Mouse (Mus musculus) lung, embryonic 15.5 days (tissue): Measurements from ENCODE around the gene Slc19a3. TPM values are rescaled to one million over a fixed set of nuclear protein-coding genes. Genes with fewer than 3 reads are reported as not detected.
A peak's percentile ranks its signal among the peaks of the same experiment; 100 is the strongest.

ENCODE experiments used
- ATAC-seq: fragments of 200-750 bp; cut with Nextera tagmentation; 2 replicates; pipeline ENCODE4 v1.8.0; 2017; ENCODE audit warnings: moderate number of reproducible peaks, borderline replicate concordance; ENCODE audit not compliant: low FRiP score, low TSS enrichment; ENCODE audit errors: extremely low read depth
- H3K27ac ChIP-seq: fragments of 300-500 bp; sonication (generic); 2 replicates; pipeline ENCODE4 v1.5.1; 2015; ENCODE audit warnings: moderate library complexity, mild to moderate bottlenecking, inconsistent platforms
- H3K27me3 ChIP-seq: fragments of 300-500 bp; sonication (generic); 2 replicates; pipeline ENCODE4 v1.6.1; 2015; ENCODE audit warnings: inconsistent platforms
- H3K36me3 ChIP-seq: fragments of 300-500 bp; sonication (generic); 2 replicates; pipeline ENCODE4 v1.6.1; 2015; ENCODE audit warnings: inconsistent platforms
- H3K4me1 ChIP-seq: fragments of 300-500 bp; sonication (generic); 2 replicates; pipeline ENCODE4 v1.6.1; 2015; ENCODE audit warnings: inconsistent platforms
- H3K4me2 ChIP-seq: fragments of 300-500 bp; sonication (generic); 2 replicates; pipeline ENCODE4 v1.6.1; 2015; ENCODE audit warnings: inconsistent platforms, mild to moderate bottlenecking, moderate library complexity
- H3K4me3 ChIP-seq: fragments of 300-500 bp; sonication (generic); 2 replicates; pipeline ENCODE4 v1.5.1; 2015; ENCODE audit warnings: mild to moderate bottlenecking, inconsistent platforms
- H3K9ac ChIP-seq: fragments of 300-500 bp; sonication (generic); 2 replicates; pipeline ENCODE4 v1.6.1; 2015; ENCODE audit warnings: inconsistent platforms
- H3K9me3 ChIP-seq: fragments of 300-500 bp; sonication (generic); 2 replicates; pipeline ENCODE4 v1.6.1; 2016; ENCODE audit warnings: inconsistent platforms
- WGBS: fragments of 180-500 bp; shearing (Covaris S2); methylation state at CpG from one replicate; pipeline ENCODE4 v1.1.7; 2015; 5-methylcytosine and 5-hydroxymethylcytosine counted together
- polyA plus RNA-seq: library from polyadenylated mRNA; unstranded; fragments of >200 nt; fragmentation: Nextera tagmentation; extraction: Ambion mirVana; gene quantifications from 2 replicates; pipeline ENCODE4 v1.2.1, GENCODE M21; 2015

The Slc19a3 gene
- polyA plus RNA-seq = 0.59 and 0.65 TPM in 2 replicates

GRCm38 (mm10) chr1:83038109-83038672 is at the start of gene Slc19a3:
Gene Slc19a3, minus strand, starts transcription at chr1:83038448.
- no peaks in the 10 kb centered on the region for H3K36me3 ChIP-seq
- H3K27me3 ChIP-seq = no peaks in the 10 kb centered on the region
- H3K4me3 ChIP-seq = peak within 1 kb of the TSS; percentile 57
- H3K9ac ChIP-seq = peak within 1 kb of the TSS; percentile 42
- peak; percentile 88 for ATAC-seq
- no peak within 1 kb of the TSS for H3K27ac ChIP-seq
- no peaks in the 10 kb centered on the region for H3K9me3 ChIP-seq
- peak within 1 kb of the TSS; percentile 68 for H3K4me2 ChIP-seq
- 2% methylated on average over 25 of the region's 25 CpGs for WGBS
- H3K4me1 ChIP-seq = no peaks in the 10 kb centered on the region; the same call in 1 of the 2 replicates

GRCm38 (mm10) chr1:83084790-83085189 is 46.5 kb upstream of the Slc19a3 start:
- peak; percentile 39; the same call in 1 of the 2 replicates for ATAC-seq
- Histone ChIP-seq H3K9me3 (no peaks in the 10 kb centered on the region), H3K4me2 (no peak overlapping the region), H3K9ac (no peak overlapping the region), H3K4me3 (no peak overlapping the region), H3K36me3 (no peaks in the 10 kb centered on the region), H3K4me1 (0 out of 2 replicates have a peak, but pooled peaks cover 2% of the 10 kb centered on the region), H3K27me3 (no peaks in the 10 kb centered on the region), H3K27ac (peak overlapping the region; percentile 61)
- 53% methylated on average over 2 of the region's 2 CpGs for WGBS

- Histone ChIP-seq H3K27me3 (no peaks in the 10 kb centered on the region), H3K36me3 (no peaks in the 10 kb centered on the region), H3K9ac (no peak overlapping the region), H3K4me3 (no peak overlapping the region), H3K4me1 (0 out of 2 replicates have a peak, but pooled peaks cover 3% of the 10 kb centered on the region), H3K27ac (no peak overlapping the region), H3K9me3 (no peaks in the 10 kb centered on the region), H3K4me2 (no peak overlapping the region)
- 59% methylated on average over 6 of the region's 6 CpGs for WGBS
- ATAC-seq = no peak
Measured at GRCm38 (mm10) chr1:83077016-83077415, 38.8 kb upstream of the Slc19a3 start.

- no peak overlapping the region for H3K27ac ChIP-seq
- H3K36me3 ChIP-seq = no peaks in the 10 kb centered on the region
- H3K9me3 ChIP-seq = no peaks in the 10 kb centered on the region
- H3K4me1 ChIP-seq = 0 out of 2 replicates have a peak, but pooled peaks cover 3% of the 10 kb centered on the region
- 43% methylated on average over 11 of the region's 11 CpGs for WGBS
- peak overlapping the region; percentile 27 for H3K4me3 ChIP-seq
- H3K27me3 ChIP-seq = no peaks in the 10 kb centered on the region
- ATAC-seq = peak; percentile 27; the same call in 1 of the 2 replicates
- H3K4me2 ChIP-seq = peak overlapping the region; percentile 48
- H3K9ac ChIP-seq = no peak overlapping the region
Measured at GRCm38 (mm10) chr1:83076190-83076917, 38.1 kb upstream of the Slc19a3 start.

GRCm38 (mm10) chr1:83075526-83076189 is 37.4 kb upstream of the Slc19a3 start:
- peak overlapping the region; percentile 48 for H3K4me2 ChIP-seq
- 0 out of 2 replicates have a peak, but pooled peaks cover 3% of the 10 kb centered on the region for H3K4me1 ChIP-seq
- H3K36me3 ChIP-seq = no peaks in the 10 kb centered on the region
- no peaks in the 10 kb centered on the region for H3K9me3 ChIP-seq
- peak overlapping the region; percentile 27 for H3K4me3 ChIP-seq
- 30% methylated on average over 15 of the region's 15 CpGs for WGBS
- H3K27ac ChIP-seq = no peak overlapping the region
- H3K9ac ChIP-seq = no peak overlapping the region
- no peaks in the 10 kb centered on the region for H3K27me3 ChIP-seq
- no peak for ATAC-seq

GRCm38 (mm10) chr1:83067205-83067604 is 29.0 kb upstream of the Slc19a3 start:
- H3K27me3 ChIP-seq = no peaks in the 10 kb centered on the region
- no peak overlapping the region for H3K9ac ChIP-seq
- H3K4me2 ChIP-seq = no peak overlapping the region
- no peaks in the 10 kb centered on the region for H3K4me1 ChIP-seq
- no peaks in the 10 kb centered on the region for H3K9me3 ChIP-seq
- ATAC-seq = no peak
- WGBS = 78% methylated on average over 10 of the region's 10 CpGs
- no peak overlapping the region for H3K27ac ChIP-seq
- no peak overlapping the region for H3K4me3 ChIP-seq
- H3K36me3 ChIP-seq = no peaks in the 10 kb centered on the region

- H3K36me3 ChIP-seq = no peaks in the 10 kb centered on the region
Measured at GRCm38 (mm10) chr1:83066577-83066976, 28.3 kb upstream of the Slc19a3 start.

GRCm38 (mm10) chr1:83064851-83065250 is 26.6 kb upstream of the Slc19a3 start:
- no peaks in the 10 kb centered on the region for H3K36me3 ChIP-seq
- H3K9ac ChIP-seq = no peak overlapping the region
- no peak overlapping the region for H3K4me3 ChIP-seq
- ATAC-seq = no peak
- no peak overlapping the region for H3K4me2 ChIP-seq
- H3K27me3 ChIP-seq = no peaks in the 10 kb centered on the region
- H3K27ac ChIP-seq = no peak overlapping the region
- H3K9me3 ChIP-seq = no peaks in the 10 kb centered on the region
- no peaks in the 10 kb centered on the region; the same call in 1 of the 2 replicates for H3K4me1 ChIP-seq
- WGBS = 9% methylated on average over 3 of the region's 3 CpGs

More at GRCm38 (mm10) chr1:83066577-83066976, 28.3 kb upstream of the Slc19a3 start:
- 90% methylated on average over 4 of the region's 4 CpGs for WGBS
- no peak overlapping the region for H3K9ac ChIP-seq
- H3K9me3 ChIP-seq = no peaks in the 10 kb centered on the region
- no peaks in the 10 kb centered on the region for H3K27me3 ChIP-seq
- no peak overlapping the region for H3K4me2 ChIP-seq
- no peak overlapping the region for H3K27ac ChIP-seq
- ATAC-seq = no peak
- no peak overlapping the region for H3K4me3 ChIP-seq
- no peaks in the 10 kb centered on the region for H3K4me1 ChIP-seq

- Histone ChIP-seq H3K36me3 (no peaks in the 10 kb centered on the region), H3K4me3 (no peak within 1 kb of the TSS), H3K27ac (no peak within 1 kb of the TSS), H3K4me1 (no peaks in the 10 kb centered on the region; the same call in 1 of the 2 replicates), H3K27me3 (no peaks in the 10 kb centered on the region), H3K4me2 (no peak within 1 kb of the TSS), H3K9me3 (no peaks in the 10 kb centered on the region), H3K9ac (no peak within 1 kb of the TSS)
- 84% methylated on average over 4 of the region's 4 CpGs for WGBS
- no peak for ATAC-seq
Measured at GRCm38 (mm10) chr1:83060643-83061042, 22.4 kb upstream of the Slc19a3 start, which contains the start of gene Krtap28-13. Gene Krtap28-13, plus strand, starts transcription at chr1:83060930.

- no peak for ATAC-seq
- H3K27ac ChIP-seq = no peak within 1 kb of the TSS
- H3K4me3 ChIP-seq = no peak within 1 kb of the TSS
- H3K27me3 ChIP-seq = no peaks in the 10 kb centered on the region
- no peaks in the 10 kb centered on the region for H3K9me3 ChIP-seq
- H3K36me3 ChIP-seq = no peaks in the 10 kb centered on the region
- H3K4me2 ChIP-seq = no peak within 1 kb of the TSS
- no peak within 1 kb of the TSS for H3K9ac ChIP-seq
- 77% methylated on average over 9 of the region's 9 CpGs for WGBS
- H3K4me1 ChIP-seq = no peaks in the 10 kb centered on the region; the same call in 1 of the 2 replicates
Measured at GRCm38 (mm10) chr1:83059278-83059677, 21.0 kb upstream of the Slc19a3 start, which contains the start of gene A030005K14Rik. Gene A030005K14Rik, minus strand, starts transcription at chr1:83059378.

GRCm38 (mm10) chr1:83058481-83058880 is 20.2 kb upstream of the Slc19a3 start:
- Histone ChIP-seq H3K9me3 (no peaks in the 10 kb centered on the region), H3K4me2 (no peak overlapping the region), H3K4me1 (no peaks in the 10 kb centered on the region; the same call in 1 of the 2 replicates), H3K27me3 (no peaks in the 10 kb centered on the region), H3K9ac (no peak overlapping the region), H3K4me3 (no peak overlapping the region), H3K36me3 (no peaks in the 10 kb centered on the region), H3K27ac (no peak overlapping the region)
- ATAC-seq = no peak
- 48% methylated on average over 1 of the region's 1 CpGs for WGBS
